Mouse (Mus musculus) brain, embryonic 18.5 days (tissue): ENCODE results near the gene OR5BS1P.
A peak's percentile ranks its signal among the peaks of the same experiment; 100 is the strongest.
"Not testable (repeated sequence)": the region's sequence is repeated elsewhere in the genome, so short reads cannot be mapped to it uniquely, and the experiment has no call there.

ENCODE experiments used
- DNase-seq: peaks from one replicate; pipeline ENCODE4 v3.0.0-alpha.2; 2012; ENCODE audit warnings: low read depth, low spot score

The OR5BS1P gene

DNA sequence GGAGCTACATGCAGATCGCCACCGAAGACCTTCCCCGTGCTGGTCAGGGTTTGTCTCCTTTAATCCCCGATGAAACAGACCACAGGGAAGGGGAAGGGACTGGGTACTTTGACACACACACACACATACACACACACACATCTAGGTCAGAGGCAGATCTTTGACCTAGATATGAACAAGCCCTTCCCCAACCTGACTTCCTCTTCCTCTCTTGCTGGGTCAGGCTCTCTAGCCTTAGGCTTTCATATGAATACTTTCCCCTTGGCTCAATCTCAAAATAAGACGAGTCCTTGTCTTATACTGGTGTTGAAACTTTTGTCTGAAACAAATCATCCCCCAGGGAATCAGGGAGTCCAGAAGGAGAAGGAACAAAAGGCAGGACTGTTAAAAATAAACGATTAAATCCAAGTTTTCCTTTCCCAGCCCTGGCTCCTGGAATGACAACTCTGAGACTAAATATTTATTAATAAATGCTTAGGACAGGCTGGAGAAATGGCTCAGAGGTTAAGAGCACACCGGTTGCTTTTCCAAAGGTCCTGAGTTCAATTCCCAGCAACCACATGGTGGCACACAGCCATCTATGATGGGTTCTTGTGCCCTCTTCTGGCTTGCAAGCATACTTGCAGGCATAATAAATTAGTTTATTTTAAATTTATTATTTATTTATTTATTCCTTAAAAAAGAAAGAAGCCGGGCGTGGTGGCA, 36.7 kb downstream of the OR5BS1P start:
- DNase-seq = no peak

DNA sequence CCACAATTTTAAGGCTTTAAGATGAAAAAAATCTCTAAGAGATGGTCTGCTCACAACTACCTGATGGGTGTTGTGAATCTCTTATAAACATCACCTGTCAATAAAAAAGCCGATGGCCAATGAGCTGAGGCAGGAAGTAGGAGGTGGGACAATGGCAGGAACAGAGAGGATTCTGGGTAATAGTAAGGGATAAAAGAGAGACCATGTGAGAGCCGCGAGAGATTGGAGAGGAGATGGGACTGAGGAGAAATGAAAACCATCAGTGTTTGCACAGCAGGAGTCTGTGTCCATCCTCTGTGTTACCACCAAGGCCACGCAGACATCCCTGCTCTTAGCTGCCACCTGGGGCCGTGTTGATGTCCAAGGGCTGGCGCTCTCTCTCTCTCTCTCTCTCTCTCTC, 37.6 kb downstream of the OR5BS1P start:
- no peak for DNase-seq

DNA sequence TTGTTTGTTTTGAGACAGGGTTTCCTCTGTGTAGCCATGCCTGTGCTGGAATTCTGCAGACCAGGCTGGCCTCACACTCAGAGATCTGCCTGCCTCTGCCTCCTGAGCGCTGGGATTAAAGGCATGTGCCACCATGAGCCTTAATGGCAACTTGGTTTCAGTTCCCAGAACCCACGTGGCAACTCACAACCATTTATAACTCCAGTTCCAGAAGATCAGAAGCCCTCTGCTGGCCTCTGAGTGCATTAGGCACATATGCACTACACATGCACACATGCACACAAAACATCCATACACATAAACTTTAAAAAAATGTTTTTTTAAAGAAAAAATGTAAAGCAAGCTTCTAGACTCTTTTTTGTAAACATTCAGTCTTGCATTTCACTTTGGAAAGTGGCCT, 39.7 kb downstream of the OR5BS1P start:
- no peak for DNase-seq

DNA sequence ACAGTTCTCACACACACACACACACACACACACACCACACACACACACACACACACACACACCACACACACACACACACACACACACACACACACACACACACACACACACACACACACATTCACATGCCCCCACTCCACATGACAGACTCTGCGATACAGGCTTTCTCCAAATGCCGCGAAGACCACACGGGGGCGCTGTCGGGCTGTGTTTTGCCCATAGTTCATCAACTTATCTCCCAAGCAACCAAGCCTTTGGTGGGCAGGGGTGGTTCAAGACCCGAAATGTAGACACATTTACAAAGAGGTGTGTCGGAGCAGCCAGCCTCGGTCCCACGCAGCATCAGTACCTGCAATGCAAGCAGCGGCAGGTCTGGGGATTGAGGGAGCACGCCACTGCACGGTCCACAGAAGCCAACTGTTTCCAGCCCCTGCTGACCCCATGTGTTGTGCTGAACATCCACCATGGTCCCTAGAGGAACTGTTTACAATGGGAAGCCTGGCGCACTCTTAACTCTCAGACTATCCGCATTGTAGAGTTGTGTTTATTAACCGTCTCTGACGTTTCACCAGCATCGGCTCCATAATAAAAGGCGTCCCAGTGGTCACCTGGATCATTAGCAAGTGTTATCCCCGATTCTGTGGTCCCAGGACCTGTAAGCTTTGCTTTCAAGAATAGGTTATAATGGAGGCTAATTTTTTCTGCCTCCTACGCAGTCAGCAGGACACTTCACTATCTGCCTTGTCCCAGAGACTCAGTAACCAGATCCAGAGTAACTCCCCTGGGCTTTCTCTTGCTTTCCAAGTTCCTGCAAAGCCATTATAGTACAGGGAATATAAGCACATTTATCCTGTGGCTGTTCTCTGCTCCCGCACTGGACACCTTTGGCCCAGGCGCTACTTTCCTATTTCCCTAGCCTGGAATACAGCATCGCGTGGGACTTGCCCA, 41.0 kb downstream of the OR5BS1P start:
- DNase-seq = peak; percentile 14

DNA sequence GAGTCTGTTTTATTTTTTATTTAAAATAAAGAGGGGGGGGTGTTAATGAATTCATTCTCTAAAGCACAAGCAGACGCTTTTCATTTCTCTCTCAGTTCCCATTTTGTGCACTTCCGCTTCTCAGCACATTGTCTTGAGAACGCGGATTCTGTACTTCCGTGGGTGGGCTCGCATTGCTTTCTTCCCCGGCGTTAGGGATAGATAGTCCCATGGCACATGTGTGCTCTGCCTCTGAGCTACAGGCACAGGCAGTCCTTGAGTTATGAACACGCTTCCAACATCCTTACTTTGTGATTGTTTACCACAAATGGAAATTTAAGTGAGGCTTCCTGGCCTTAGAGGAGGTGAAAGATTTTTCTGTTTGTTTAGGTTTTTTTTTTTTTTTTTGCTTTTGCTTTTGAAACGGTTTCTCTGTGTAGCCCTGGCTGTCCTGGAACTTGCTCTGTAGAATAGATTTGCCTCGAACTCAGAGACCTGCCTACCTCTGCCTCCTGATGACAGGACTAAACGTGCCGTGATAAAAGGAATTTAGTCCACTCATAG, 41.8 kb downstream of the OR5BS1P start:
- no peak for DNase-seq

DNA sequence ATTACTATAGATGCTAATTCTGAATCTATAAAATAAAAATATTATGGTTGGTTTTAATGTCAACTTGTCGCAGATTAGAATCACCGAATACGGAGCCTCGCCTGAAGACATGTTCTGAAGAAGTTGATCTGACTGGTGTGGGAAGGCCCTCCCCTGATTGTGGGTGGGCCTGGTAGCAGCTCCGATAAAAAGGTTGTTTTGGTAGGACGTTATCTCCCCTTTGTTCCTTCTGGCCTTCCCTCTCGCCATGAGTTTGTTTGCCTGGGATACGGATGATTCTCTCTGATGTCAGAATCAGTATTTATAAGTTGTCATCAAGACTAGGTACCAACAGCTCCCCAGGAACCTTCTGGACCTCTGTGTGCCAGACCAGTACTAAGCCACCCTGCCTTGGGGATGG, 42.5 kb downstream of the OR5BS1P start:
- no peak for DNase-seq

DNA sequence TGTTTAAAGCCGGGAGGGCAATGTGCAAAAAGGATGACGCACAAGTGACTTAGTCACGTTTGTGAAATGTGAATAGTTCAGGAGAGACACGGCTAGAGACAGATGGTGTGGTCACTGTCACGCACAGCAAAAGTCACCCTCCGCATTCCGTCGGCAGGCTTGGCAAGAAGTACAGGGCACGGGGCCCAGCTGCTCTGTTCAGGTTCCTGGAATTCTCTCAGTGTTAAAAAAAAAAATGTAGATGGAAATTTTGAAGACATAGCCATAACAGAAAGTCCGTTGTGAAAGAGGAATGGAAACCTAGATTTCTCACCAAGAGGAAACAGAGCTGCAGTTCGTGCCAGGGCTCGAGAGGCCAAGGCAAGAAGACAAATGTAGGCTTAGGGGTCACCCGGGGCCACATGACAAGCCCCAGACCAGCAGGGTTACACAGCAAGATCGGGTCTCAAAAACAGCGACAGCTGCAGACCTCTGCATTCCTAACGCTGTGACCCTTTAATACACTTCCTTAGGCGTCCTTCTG, 43.2 kb downstream of the OR5BS1P start:
- DNase-seq = no peak

DNA sequence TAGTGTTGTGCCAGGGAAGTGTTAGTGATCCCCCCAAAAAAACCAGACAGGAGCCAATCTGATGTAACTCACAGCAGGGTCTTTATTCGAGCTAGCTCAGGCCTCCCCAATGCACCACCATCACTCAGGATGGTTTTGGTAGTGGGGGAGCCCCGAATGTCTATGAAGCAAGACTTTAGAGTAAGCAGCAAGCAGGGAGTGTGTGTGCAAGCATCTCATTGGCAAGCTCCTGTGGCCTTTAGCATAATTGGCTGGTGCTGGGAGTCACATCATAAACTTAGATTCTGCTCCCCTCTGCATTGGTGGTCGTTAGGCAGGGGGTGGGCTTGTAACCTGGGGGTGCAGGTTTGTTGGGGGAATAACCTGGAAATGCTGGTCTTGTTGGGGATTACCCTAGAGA, 44.0 kb downstream of the OR5BS1P start:
- DNase-seq = not testable (repeated sequence)

DNA sequence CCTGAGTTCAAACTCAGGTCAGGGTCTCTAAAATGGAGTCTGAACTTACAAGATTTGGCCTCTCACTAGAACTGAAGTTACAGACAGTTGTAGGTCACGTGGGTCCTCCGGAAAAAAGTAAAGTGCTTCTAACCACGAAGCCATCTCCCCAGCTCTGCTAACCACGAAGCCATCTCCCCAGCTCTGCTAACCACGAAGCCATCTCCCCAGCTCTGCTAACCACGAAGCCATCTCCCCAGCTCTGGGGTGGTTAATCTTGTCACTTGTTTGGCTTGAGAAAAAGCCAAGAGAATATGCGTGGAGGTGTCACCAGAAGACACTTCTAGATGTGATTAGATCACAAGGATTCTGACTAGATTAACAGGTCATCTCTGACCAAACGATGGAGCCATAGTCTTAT, 44.5 kb downstream of the OR5BS1P start:
- no peak for DNase-seq

DNA sequence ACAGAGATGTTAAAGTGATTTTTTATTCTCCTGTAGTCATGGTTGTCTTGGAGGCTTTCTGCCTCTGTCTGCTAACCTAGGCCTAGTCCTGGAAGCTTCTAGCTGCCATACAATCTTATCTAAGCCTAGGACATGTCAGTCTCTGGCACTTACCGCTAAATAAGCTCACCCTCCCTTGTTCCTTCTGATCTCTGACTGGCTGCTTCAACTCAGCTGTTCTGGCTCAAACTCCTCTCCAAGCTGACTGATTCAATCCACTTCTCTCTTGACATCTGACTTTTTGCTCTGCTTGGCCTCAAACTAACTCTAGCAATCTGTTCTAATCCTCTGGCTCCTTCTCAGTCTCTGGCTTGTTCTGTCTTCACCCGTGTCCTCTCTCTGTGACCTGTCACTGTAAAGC, 45.1 kb downstream of the OR5BS1P start:
- DNase-seq = not testable (repeated sequence)

DNA sequence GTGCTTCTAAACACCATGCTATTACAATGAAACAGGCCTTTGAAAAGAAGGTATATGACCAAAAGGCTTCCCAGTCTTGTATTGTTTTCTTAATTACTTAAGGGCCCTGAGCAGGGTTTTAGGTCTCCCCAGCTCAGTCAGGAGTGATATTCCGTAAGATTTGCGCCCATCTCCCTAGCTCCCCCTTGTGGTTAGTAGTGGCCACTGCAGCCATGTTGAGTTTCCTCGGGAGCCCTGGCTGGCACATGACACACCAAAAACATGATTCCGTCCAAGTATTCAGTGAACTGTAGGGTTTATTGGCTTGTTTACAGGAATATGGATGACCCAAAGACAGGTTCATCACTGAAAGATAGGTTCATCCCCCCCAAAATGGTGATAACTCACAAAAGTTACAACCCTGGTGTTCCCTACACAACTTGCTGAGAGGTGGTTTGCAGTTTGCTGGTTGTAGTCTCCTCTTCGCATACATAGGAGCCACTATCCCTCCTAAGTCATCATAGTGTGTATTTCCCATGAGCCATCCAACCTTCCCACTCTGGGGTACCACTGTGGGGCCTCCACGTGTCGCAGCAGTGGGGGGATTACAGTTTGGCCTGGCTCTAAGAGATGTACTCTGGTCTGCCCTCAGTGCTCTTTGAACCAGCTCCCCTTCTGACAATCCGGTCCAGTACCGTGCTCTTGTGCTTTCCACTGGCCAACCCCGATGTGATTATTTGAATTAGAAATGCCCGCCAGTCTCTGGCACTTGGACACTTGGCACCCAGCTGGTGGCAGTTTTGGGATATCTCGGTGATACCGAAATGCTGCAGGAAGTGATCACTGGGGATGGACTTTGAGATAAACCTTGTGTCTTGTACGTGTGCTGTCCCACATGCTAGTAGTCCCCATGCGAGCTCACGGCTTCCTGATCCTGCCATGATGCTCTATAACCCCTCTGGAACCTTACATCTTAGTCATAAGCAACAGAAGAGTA, 48.0 kb downstream of the OR5BS1P start:
- no peak for DNase-seq

DNA sequence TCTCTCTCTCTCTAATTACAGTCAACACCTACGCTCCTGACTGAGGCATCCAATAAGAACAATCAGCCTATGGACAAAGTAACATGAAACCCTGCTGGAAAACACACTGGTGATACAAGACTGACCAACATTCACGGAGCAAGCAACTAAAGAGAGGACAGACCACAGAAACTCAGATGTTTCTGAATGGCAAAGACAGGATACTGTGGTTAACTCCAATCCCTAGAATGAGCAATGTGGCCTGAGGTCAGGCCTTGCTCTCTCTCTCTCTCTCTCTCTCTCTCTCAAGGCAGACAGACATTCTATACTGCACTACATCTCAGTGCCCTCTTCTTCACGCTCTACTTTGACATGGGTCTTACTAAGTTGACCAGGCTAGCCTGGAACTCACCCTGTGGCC, 51.5 kb downstream of the OR5BS1P start:
- DNase-seq = no peak

DNA sequence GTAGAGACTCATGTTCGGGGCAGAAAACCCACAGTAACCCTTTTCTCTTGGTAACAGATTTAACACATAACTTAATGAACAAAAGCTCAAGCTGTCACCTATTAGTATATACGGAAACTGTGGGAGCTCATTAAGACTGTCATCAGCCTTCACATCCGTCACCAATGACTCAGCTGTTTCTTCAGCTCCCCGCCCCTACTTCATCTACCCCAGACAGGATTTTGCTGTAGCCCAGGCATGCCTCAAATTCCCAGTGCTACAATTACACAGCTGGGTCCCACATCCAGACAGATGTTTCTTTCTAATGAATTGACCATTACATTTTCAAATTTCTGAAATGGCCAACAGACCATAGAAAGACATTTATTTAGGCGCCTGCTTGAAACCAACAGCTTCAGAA, 56.4 kb downstream of the OR5BS1P start:
- no peak for DNase-seq

DNA sequence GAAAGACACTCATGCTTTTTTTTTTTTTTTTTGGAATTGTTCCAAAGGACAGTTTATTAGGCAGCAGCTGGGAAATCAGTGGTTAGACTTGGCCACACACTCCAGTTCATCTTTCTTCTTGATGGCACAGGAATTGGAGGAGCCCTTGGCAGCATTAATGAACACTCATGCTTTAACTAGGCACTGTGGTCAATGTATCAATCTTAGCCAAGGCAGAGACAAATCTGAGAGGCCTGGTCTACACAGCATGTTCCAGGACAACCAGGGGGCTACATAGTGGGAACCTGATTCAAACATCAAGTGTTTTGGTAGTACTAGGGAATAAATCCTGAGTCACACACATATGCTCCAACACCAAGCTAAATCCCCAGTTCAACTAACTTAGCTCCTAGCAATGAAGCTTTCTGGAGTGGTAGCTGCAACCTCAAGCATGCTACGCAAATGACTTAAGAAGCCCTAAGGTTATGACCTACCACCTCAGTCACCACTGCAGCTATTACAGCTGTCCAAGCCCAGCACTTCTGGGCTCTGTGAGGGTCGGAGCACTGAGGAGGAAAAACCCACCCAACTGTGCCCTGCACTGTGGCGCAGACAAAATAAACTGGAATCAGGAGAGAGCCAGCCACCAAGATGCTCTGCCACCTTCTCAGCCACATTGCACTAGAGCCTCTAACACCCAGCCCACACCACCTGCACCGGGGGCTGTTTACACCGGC, 57.5 kb downstream of the OR5BS1P start:
- DNase-seq = no peak

DNA sequence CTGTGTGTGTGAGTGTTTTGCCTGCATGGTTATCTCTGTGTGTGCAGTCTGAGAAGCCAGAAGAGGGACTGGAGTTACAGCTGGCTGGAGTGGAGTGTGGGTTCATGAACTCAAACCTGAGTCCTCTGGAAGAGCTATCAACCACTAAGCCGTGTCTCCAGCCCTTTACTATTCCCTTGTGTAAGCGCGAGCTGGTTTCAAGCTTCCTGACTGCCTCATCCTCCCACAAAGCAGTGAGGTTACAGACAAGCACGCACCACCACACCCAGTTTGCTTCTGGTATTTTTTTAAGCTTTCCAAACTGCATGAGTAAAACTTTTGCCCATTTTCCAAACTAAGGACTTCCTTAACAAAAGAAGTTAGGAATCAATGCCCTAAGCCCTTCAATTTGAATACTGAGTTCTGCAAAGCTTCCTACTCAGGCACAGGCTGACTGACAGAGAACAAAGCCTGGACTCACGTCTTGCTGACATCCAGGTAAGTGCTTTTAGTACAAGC, 58.4 kb downstream of the OR5BS1P start:
- DNase-seq = no peak
